Mouse (Mus musculus): ENCODE data around the gene Strn3. TPM values are rescaled to one million over a fixed set of nuclear protein-coding genes. Genes with fewer than 3 reads are reported as not detected.
A peak's percentile ranks its signal among the peaks of the same experiment; 100 is the strongest.

Strn3 gene
- polyA plus RNA-seq, 1 experiment from 2014 or later: 63.6 TPM

DNA sequence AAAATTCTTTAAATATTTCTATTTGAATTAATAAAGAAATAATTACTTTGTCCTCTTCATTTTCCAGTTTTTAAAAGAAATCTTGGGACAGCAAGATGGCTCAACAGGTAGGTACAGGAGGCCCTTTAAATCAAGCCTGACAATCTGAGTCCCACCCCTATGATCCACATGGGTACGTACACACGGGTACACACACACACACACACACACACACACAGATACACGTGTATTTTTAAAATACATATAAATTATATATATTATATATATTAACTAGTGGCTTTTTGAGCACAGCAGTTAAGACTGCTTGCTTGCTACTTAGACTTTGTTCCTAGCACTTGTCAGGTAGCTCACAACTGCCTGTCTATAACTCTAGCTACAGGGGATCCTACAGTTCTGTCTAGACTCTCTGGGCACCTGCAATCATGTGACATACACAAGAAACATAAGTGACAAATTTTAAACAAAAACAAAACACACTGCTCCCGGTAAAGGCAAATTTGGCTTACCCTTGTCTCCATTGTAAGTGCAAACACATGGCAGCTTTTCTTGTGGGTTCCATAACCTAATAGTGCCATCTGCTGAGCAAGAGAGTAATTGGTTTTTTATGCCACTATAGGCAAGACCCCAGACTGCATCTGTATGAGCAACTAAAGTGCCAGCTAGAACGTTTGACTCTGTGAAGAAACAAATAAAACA lies 68.9 kb downstream of the Strn3 start:
- Histone ChIP-seq H3K27ac (ENCODE audit: low read length) (no peak overlapping the region), H3K36me3 (ENCODE audit: control insufficient read depth, insufficient read depth, low read length) (peaks cover 15% of the 10 kb centered on the region), H3K4me1 (ENCODE audit: control insufficient read depth, insufficient read depth, low read length) (no peaks in the 10 kb centered on the region), H3K9me3 (ENCODE audit: control insufficient read depth, low read depth, low read length) (no peaks in the 10 kb centered on the region), H3K9ac (replicated peaks; ENCODE audit: low read depth, low read length) (no peak overlapping the region), H3K4me2 (replicated peaks; ENCODE audit: low read depth, low read length) (no peak overlapping the region), H3K4me3 (ENCODE audit: low read depth, low read length) (no peak overlapping the region), H3K27me3 (ENCODE audit: control insufficient read depth, insufficient read depth, low read length) (no peaks in the 10 kb centered on the region)
- WGBS: 76% methylated on average over 5 of the region's 5 CpGs
- no peak for ATAC-seq (ENCODE audit: insufficient number of reproducible peaks, insufficient read depth, low FRiP score, low read depth)

GRCm38 (mm10) chr12:51621161-51621560 lies 70.5 kb downstream of the Strn3 start:
- Histone ChIP-seq H3K9me3 (ENCODE audit: control insufficient read depth, low read depth, low read length) (no peaks in the 10 kb centered on the region), H3K4me3 (ENCODE audit: low read depth, low read length) (no peak overlapping the region), H3K4me1 (ENCODE audit: control insufficient read depth, insufficient read depth, low read length) (no peaks in the 10 kb centered on the region), H3K9ac (replicated peaks; ENCODE audit: low read depth, low read length) (no peak overlapping the region), H3K36me3 (ENCODE audit: control insufficient read depth, insufficient read depth, low read length) (peaks cover 22% of the 10 kb centered on the region), H3K27me3 (ENCODE audit: control insufficient read depth, insufficient read depth, low read length) (no peaks in the 10 kb centered on the region), H3K27ac (ENCODE audit: low read length) (no peak overlapping the region), H3K4me2 (replicated peaks; ENCODE audit: low read depth, low read length) (no peak overlapping the region)
- no peak for ATAC-seq (ENCODE audit: insufficient number of reproducible peaks, insufficient read depth, low FRiP score, low read depth)
- WGBS: 87% methylated on average over 5 of the region's 5 CpGs

GRCm38 (mm10) chr12:51620572-51620971 lies 71.1 kb downstream of the Strn3 start:
- H3K36me3 ChIP-seq (ENCODE audit: control insufficient read depth, insufficient read depth, low read length): peaks cover 25% of the 10 kb centered on the region
- no peaks in the 10 kb centered on the region for H3K9me3 ChIP-seq (ENCODE audit: control insufficient read depth, low read depth, low read length)
- H3K4me2 ChIP-seq (replicated peaks; ENCODE audit: low read depth, low read length): no peak overlapping the region
- no peak for ATAC-seq (ENCODE audit: insufficient number of reproducible peaks, insufficient read depth, low FRiP score, low read depth)
- H3K9ac ChIP-seq (replicated peaks; ENCODE audit: low read depth, low read length): no peak overlapping the region
- no peak overlapping the region for H3K4me3 ChIP-seq (ENCODE audit: low read depth, low read length)
- no peaks in the 10 kb centered on the region for H3K4me1 ChIP-seq (ENCODE audit: control insufficient read depth, insufficient read depth, low read length)
- no peak overlapping the region for H3K27ac ChIP-seq (ENCODE audit: low read length)
- H3K27me3 ChIP-seq (ENCODE audit: control insufficient read depth, insufficient read depth, low read length): no peaks in the 10 kb centered on the region

- 80% methylated on average over 5 of the region's 5 CpGs for WGBS
- H3K4me2 ChIP-seq (replicated peaks; ENCODE audit: low read depth, low read length): no peak overlapping the region
- no peak overlapping the region for H3K9ac ChIP-seq (replicated peaks; ENCODE audit: low read depth, low read length)
- H3K27ac ChIP-seq (ENCODE audit: low read length): no peak overlapping the region
- H3K27me3 ChIP-seq (ENCODE audit: control insufficient read depth, insufficient read depth, low read length): no peaks in the 10 kb centered on the region
- no peaks in the 10 kb centered on the region for H3K4me1 ChIP-seq (ENCODE audit: control insufficient read depth, insufficient read depth, low read length)
- ATAC-seq (ENCODE audit: insufficient number of reproducible peaks, insufficient read depth, low FRiP score, low read depth): no peak
- H3K4me3 ChIP-seq (ENCODE audit: low read depth, low read length): no peak overlapping the region
- H3K36me3 ChIP-seq (ENCODE audit: control insufficient read depth, insufficient read depth, low read length): peaks cover 40% of the 10 kb centered on the region
- no peaks in the 10 kb centered on the region for H3K9me3 ChIP-seq (ENCODE audit: control insufficient read depth, low read depth, low read length)
These were observed 79.3 kb downstream of the Strn3 start for GRCm38 (mm10) chr12:51612361-51612760.

GRCm38 (mm10) chr12:51606138-51606537 lies 85.6 kb downstream of the Strn3 start:
- H3K4me1 ChIP-seq (ENCODE audit: control insufficient read depth, insufficient read depth, low read length): no peaks in the 10 kb centered on the region
- ATAC-seq (ENCODE audit: insufficient number of reproducible peaks, insufficient read depth, low FRiP score, low read depth): no peak
- no peak overlapping the region for H3K9ac ChIP-seq (replicated peaks; ENCODE audit: low read depth, low read length)
- no peak overlapping the region for H3K27ac ChIP-seq (ENCODE audit: low read length)
- H3K36me3 ChIP-seq (ENCODE audit: control insufficient read depth, insufficient read depth, low read length): peaks cover 8% of the 10 kb centered on the region
- no peak overlapping the region for H3K4me2 ChIP-seq (replicated peaks; ENCODE audit: low read depth, low read length)
- no peaks in the 10 kb centered on the region for H3K27me3 ChIP-seq (ENCODE audit: control insufficient read depth, insufficient read depth, low read length)
- H3K9me3 ChIP-seq (ENCODE audit: control insufficient read depth, low read depth, low read length): no peaks in the 10 kb centered on the region
- no peak overlapping the region for H3K4me3 ChIP-seq (ENCODE audit: low read depth, low read length)
- WGBS: 81% methylated on average over 4 of the region's 4 CpGs

- Histone ChIP-seq H3K4me1 (ENCODE audit: control insufficient read depth, insufficient read depth, low read length) (no peaks in the 10 kb centered on the region), H3K4me2 (replicated peaks; ENCODE audit: low read depth, low read length) (no peak overlapping the region), H3K4me3 (ENCODE audit: low read depth, low read length) (no peak overlapping the region), H3K27ac (ENCODE audit: low read length) (no peak overlapping the region), H3K9me3 (ENCODE audit: control insufficient read depth, low read depth, low read length) (no peaks in the 10 kb centered on the region), H3K9ac (replicated peaks; ENCODE audit: low read depth, low read length) (no peak overlapping the region), H3K27me3 (ENCODE audit: control insufficient read depth, insufficient read depth, low read length) (no peaks in the 10 kb centered on the region), H3K36me3 (ENCODE audit: control insufficient read depth, insufficient read depth, low read length) (peaks cover 3% of the 10 kb centered on the region; the same call in 1 of the 2 replicates)
- ATAC-seq (ENCODE audit: insufficient number of reproducible peaks, insufficient read depth, low FRiP score, low read depth): no peak
- 94% methylated on average over 10 of the region's 10 CpGs for WGBS
These were observed 88.4 kb downstream of the Strn3 start for GRCm38 (mm10) chr12:51603306-51603705.

GRCm38 (mm10) chr12:51594030-51594470 lies 97.6 kb downstream of the Strn3 start:
- Histone ChIP-seq H3K4me2 (replicated peaks; ENCODE audit: low read depth, low read length) (peak overlapping the region; percentile 99), H3K9me3 (ENCODE audit: control insufficient read depth, low read depth, low read length) (peaks cover 3% of the 10 kb centered on the region; the same call in 1 of the 2 replicates), H3K4me1 (ENCODE audit: control insufficient read depth, insufficient read depth, low read length) (peaks cover 5% of the 10 kb centered on the region; the same call in 1 of the 2 replicates), H3K9ac (replicated peaks; ENCODE audit: low read depth, low read length) (no peak overlapping the region), H3K27ac (ENCODE audit: low read length) (no peak overlapping the region), H3K36me3 (ENCODE audit: control insufficient read depth, insufficient read depth, low read length) (no peaks in the 10 kb centered on the region), H3K4me3 (ENCODE audit: low read depth, low read length) (peak overlapping the region; percentile 60), H3K27me3 (ENCODE audit: control insufficient read depth, insufficient read depth, low read length) (peaks cover 23% of the 10 kb centered on the region; the same call in 1 of the 2 replicates)
- ATAC-seq (ENCODE audit: insufficient number of reproducible peaks, insufficient read depth, low FRiP score, low read depth): no peak
- 3% methylated on average over 18 of the region's 18 CpGs for WGBS

DNA sequence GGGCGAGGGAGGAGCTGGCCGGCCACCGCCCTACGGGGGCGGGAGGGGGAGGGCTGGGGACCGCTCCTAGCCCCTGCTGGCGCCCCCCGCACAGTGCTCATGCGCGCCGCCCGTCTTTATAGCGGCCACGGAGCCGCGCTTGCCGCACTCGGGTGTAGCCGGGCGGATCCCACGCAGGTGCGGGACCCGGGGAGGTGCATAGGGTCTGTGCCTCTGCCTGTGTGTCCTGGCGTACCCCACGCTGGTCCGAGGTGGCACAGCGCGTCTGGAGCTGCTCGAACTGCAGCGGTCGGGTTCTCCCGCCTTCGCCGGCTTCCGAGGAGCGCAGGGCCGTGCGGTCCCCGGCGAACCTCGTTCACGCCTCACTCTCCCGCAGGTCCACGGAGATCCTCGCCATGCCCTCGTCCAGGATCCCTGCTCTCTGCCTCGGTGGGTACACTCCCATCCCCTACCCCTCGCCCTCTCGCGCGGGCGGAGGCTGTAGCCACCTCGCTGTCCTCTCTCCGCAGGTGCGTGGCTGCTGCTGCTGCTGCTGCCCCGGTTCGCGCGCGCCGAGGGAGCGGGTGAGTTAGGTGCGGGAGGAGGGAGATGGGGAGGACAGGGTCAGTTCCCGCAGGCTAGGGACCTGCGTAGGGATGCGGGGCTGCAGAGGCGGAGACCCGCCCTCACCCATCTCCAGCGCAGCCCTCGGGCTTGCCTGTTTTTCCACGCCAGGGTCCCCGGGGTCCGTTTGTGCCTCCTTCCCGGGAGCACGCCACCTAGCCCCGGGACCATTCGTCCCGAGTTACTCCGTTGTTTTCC lies 98.3 kb downstream of the Strn3 start, which contains the start of gene Coch:
Gene Coch, plus strand, starts transcription at position 113 of the 801 bp plus-strand sequence.
- no peak within 1 kb of the TSS for H3K27ac ChIP-seq (ENCODE audit: low read length)
- WGBS: under 1% methylated on average over 69 of the region's 79 CpGs
- peaks cover 3% of the 10 kb centered on the region; the same call in 1 of the 2 replicates for H3K9me3 ChIP-seq (ENCODE audit: control insufficient read depth, low read depth, low read length)
- peaks cover 23% of the 10 kb centered on the region; the same call in 1 of the 2 replicates for H3K27me3 ChIP-seq (ENCODE audit: control insufficient read depth, insufficient read depth, low read length)
- peaks cover 5% of the 10 kb centered on the region; the same call in 1 of the 2 replicates for H3K4me1 ChIP-seq (ENCODE audit: control insufficient read depth, insufficient read depth, low read length)
- peak within 1 kb of the TSS; percentile 60 for H3K4me3 ChIP-seq (ENCODE audit: low read depth, low read length)
- H3K4me2 ChIP-seq (replicated peaks; ENCODE audit: low read depth, low read length): peak within 1 kb of the TSS; percentile 99
- H3K36me3 ChIP-seq (ENCODE audit: control insufficient read depth, insufficient read depth, low read length): no peaks in the 10 kb centered on the region
- peak; percentile 75 for ATAC-seq (ENCODE audit: insufficient number of reproducible peaks, insufficient read depth, low FRiP score, low read depth)
- H3K9ac ChIP-seq (replicated peaks; ENCODE audit: low read depth, low read length): peak within 1 kb of the TSS; percentile 21; the same call in 1 of the 2 replicates
